Mouse (Mus musculus): ENCODE results near the gene Olfr433. TPM values are rescaled to one million over a fixed set of nuclear protein-coding genes. Genes with fewer than 3 reads are reported as not detected.
A peak's percentile ranks its signal among the peaks of the same experiment; 100 is the strongest.
"Not testable (repeated sequence)": the region's sequence is repeated elsewhere in the genome, so short reads cannot be mapped to it uniquely, and the experiment has no call there.

Olfr433 gene
- total RNA-seq (2021): not detected
- long read RNA-seq, experiment 1: 0 reads
- long read RNA-seq, experiment 2: 0 reads

DNA sequence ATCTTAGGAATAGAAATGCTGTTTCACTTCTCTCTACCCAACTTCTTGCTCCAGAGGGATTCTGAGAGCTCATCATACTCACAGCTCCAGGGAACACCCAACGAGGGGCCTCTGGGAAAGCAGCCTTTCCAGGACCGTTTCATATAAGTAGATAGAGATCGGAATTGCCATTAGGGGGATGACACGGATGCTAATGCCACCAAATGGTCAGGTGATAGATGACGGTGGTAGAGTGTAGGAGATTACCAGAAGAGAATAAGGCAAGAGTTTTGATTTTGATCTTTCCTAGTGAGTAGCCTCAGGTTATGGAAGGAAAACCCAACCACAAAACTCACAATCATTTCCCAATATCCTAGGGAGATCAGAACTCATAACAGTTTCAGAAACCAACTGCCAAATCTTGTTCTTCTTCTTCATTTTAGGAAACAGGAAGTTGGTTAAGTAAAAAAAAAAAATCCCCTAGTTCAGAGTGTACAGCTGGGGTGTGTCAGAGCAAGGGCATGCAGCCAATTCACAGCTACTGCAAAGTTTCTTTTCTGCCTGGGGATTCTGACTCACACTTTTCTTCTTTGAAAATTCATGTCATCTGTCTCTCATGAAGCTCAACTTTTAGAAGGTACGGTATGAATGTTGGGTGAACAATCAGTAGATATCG lies at the start of gene Olfr433:
Gene Olfr433, plus strand, starts transcription at position 183 of the 655 bp plus-strand sequence.
- peak; percentile 76 to 81 for DNase-seq
- intact Hi-C loops (cut with DNase I): no loop called here

DNA sequence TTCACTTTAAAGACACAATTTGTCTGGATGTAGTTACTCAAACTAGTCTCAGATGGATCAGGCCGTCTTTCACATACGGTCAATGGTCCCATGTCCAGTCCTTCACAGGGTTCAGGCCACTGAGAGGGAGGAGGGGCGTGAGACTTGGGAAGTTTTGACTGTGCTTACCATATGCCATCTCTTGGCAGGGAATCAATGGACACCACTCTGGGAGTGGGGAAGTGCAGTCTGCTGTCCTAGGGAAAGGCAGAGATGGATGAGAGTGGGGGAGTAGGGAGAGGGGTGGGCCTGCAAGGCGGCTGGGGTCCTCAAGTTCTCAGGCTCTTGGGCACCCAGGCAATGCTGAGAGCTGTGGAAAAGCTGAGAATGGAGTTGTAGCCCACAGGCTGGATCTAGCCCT lies 45.5 kb upstream of the Olfr433 start:
- intact Hi-C loops (cut with DNase I): no loop called here
- DNase-seq: no peak

DNA sequence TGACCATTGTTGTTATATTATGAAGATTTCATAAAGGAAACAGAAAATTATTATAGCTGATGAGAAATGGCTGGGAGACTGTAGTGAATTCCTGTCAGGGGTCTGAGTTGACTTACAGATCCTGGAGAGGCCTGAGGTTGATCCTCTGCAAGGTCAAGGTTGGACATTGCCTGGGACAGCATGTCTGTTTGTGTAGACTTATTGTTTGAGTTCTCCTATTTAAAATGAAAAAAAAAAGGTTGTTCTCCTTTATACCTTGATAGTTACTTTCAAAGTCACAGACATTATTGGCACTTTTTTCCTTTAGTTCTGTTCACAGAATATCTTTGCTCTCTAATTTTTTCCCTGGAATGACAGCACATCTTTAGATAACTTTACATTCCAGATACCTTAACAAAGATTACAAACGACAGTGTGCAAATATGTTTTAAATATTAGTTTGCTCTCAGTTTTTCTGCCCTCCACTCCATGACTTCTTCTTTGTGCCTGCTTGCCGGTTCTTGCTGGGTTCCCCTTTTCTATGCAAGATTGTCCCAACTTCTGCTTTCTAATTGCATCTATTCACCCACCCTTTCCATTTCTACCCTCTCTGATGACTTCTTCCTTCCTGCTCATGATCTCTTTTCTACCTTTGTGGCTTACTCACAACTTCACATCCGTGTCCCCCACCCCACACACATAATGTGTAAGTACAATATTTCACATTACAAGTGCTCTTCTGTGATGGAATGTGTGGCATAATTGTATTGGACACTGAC lies 36.0 kb upstream of the Olfr433 start:
- DNase-seq; intact Hi-C loops (cut with DNase I): not testable (repeated sequence)

DNA sequence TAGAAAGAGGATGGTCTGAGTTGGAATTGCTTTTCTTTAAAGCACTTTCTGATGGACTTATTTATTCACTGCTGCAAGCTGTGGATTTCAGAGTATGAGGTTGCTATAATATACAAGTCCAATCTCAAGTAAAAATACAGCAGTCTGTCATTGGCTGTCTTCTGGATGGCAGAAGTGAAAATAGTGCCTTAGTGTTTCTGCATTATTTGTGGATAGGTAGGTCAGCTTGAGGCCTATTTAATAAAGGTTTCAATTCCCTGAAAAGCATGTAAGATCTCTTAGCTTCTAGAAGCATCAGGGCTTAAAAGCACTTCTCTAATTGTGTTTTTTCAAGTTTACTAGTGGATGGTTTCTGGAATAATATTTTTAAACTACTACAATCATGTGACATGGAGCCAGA lies 33.5 kb upstream of the Olfr433 start:
- intact Hi-C loops (cut with DNase I); DNase-seq: not testable (repeated sequence)

DNA sequence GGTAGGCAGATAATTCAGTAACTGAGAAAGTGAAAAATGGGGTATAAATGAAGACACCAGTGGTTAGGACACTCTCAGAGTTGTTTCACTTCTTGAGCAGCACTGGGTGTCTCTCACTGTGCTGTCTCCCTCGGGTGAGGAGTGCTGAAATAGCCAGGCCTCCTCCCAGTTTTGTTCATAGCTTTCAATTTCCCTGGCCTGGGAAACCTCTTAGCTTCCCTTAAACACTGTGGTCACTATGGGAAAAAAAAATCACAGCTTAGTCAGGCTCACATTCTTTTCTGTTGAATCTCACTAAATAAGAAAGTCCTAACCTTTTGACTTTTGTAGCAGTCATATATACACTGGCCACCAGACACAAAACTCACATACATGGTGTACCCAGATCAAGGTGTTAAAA lies 8.8 kb upstream of the Olfr433 start, which contains the start of gene Ifi205:
Gene Ifi205, minus strand, starts transcription at position 113 of the 400 bp plus-strand sequence.
- no peak for DNase-seq
- intact Hi-C loops (cut with DNase I): no loop called here

DNA sequence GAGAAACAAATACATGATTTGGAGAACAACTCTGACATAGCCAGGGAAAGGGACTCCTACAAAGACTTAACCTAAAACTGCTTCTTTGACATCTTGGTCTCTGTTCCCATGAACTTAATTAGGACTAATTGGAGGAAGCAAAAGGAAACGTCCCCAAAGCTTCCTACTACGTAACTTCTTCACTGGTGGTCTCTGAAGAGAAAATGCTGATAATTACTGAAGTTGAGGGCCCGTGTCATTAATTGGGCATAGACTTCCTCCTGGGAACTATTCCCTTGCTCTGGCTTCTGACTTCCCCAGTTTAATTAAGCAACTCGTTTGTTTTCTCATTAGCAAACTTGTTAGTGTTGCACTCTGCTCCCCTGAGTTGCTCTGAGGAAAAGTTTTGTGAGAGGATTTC lies 4.7 kb upstream of the Olfr433 start:
- intact Hi-C loops (cut with DNase I): no loop called here
- DNase-seq: no peak

DNA sequence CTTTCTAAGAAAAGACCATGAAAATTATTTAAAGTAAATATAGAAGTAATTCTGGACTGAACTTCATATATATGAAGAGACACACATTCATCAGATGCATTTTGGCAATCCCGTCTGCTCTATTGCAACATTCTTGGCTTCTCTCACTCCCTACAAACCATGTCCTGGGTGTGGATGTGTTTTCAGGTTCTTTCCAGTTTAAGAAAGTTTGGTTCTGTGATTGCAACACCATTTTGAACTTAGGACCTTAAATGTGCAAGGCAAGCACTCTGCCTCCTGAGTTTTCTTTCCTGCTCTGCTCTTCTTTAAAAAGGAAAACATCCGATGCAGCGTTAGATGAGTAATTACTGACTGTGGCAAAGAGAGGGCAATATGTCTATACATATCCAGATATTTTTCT lies 2.0 kb upstream of the Olfr433 start:
- DNase-seq: no peak
- intact Hi-C loops (cut with DNase I): no loop called here

DNA sequence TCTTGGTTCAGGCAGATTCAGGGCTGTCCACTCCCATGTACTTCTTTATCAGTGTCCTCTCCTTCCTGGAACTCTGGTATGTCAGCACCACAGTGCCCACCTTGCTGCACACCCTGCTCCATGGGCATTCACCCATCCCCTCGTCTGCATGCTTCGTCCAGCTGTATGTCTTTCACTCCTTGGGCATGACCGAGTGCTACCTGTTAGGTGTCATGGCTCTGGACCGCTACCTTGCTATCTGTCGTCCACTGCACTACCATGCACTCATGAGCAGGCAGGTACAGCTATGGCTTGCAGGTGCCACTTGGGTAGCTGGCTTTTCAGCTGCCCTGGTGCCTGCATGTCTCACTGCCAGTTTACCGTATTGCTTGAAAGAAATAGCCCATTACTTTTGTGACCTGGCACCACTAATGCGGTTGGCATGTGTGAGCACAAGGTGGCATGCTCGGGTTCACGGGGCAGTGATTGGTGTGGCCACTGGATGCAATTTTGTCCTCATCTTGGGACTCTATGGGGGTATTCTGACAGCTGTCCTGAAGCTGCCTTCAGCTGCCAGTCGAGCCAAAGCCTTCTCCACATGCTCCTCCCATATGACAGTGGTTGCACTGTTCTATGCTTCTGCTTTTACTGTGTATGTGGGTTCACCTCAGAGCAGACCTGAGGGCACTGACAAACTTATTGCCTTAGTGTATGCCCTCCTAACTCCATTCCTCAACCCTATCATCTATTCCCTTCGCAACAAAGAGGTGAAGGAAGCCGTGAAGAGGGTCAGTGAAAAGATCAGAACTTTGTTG lies 1.8 kb downstream of the Olfr433 start:
- DNase-seq; intact Hi-C loops (cut with DNase I): not testable (repeated sequence)

DNA sequence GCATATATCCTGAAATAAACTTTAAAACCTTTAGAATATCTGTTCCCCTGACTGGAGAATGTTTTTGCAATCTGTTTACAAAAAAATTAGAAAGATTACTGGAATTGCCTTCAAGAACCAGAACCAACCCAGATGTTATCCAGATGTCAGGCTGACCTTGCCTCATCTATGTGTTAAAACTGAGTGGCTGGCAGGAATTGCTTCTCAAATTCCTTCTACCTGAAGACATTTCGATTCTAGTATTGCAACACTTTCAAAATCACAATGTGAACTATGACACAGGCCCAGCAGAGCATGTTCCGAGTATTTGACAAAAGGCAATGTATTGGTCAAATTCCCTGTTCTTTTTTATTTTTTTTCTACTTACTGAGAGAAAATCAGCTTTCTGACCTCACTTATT lies 3.9 kb downstream of the Olfr433 start:
- intact Hi-C loops (cut with DNase I): no loop called here
- no peak for DNase-seq

DNA sequence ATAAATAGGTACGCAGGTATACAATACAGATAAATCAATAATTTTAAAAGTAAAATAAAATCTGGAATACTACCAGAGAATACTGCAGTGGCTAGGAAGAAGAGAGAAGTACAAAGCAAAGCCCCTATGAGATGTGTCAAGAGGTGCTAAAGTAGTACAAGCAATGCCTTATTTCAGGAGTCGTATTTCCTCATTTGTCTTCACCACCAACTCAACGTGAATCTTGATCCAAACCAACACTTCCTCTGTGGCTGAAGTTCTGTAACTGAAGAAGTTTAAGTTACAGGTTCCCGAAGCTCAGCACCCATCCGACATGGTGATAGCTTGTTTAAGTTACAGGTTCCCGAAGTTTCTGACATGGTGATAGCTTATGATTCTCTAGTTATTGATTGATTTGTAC lies 7.7 kb downstream of the Olfr433 start:
- DNase-seq; intact Hi-C loops (cut with DNase I): not testable (repeated sequence)

DNA sequence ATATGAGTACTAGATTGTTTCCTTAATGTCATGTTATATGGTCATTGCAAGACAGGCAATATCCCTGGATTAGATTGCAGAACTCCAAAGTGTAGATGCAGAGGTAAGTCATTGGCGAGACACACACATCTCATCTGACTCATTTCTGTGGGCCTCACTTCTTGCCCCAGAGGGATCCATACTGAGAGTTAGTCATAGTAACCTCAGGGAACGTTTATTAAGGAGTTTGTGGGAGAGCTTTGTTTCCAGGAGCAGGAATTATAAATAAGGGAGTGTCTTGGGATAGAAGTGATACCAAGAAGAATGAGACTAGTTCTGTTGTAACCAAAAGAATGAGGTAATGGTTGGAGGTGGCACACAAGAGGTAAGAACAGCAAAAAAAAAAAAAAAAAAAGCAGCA lies 8.4 kb downstream of the Olfr433 start, which contains the start of gene Olfr432:
Gene Olfr432, plus strand, starts transcription at position 313 of the 400 bp plus-strand sequence.
- no peak for DNase-seq
- intact Hi-C loops (cut with DNase I): no loop called here

DNA sequence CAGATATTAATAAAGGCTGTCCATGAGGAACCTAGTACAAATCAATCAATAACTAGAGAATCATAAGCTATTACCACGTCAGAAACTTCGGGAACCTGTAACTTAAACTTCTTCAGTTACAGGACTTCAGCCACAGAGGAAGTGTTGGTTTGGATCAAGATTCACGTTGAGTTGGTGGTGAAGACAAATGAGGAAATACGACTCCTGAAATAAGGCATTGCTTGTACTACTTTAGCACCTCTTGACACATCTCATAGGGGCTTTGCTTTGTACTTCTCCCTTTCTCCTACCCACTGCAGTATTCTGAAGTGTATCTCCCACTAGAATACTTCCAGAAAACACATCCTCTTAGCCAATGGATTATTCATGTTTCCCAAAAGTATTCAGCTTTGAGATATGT lies 8.9 kb downstream of the Olfr433 start:
- DNase-seq; intact Hi-C loops (cut with DNase I): not testable (repeated sequence)

DNA sequence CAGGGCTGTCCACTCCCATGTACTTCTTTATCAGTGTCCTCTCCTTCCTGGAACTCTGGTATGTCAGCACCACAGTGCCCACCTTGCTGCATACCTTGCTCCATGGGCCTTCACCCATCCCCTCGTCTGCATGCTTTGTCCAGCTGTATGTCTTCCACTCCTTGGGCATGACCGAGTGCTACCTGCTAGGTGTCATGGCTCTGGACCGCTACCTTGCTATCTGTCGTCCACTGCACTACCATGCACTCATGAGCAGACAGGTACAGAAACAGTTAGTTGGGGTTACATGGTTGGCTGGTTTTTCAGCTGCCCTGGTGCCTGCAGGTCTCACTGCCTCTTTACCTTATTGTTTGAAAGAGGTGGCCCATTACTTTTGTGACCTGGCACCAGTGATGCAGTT lies 10.0 kb downstream of the Olfr433 start:
- intact Hi-C loops (cut with DNase I): no loop called here
- DNase-seq: no peak

DNA sequence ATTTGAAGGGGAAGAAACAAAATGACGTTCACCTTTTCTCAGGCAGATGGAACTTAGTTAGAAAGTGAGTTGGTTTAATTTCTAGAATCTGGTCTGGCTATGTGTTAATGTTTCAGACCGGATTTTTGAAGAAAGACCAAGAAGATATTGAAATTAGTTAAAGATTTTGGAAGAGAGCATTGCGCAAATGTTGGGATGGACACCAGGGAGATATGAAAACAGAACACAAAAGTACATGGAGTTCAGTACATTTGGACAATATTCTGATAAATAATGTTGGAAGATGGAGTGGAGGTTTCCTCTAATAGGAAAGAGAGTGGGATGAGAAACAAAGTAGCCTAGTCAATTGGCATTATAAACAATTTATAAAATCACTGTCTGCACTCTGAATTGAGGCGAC lies 11.0 kb downstream of the Olfr433 start:
- no peak for DNase-seq
- intact Hi-C loops (cut with DNase I): no loop called here

DNA sequence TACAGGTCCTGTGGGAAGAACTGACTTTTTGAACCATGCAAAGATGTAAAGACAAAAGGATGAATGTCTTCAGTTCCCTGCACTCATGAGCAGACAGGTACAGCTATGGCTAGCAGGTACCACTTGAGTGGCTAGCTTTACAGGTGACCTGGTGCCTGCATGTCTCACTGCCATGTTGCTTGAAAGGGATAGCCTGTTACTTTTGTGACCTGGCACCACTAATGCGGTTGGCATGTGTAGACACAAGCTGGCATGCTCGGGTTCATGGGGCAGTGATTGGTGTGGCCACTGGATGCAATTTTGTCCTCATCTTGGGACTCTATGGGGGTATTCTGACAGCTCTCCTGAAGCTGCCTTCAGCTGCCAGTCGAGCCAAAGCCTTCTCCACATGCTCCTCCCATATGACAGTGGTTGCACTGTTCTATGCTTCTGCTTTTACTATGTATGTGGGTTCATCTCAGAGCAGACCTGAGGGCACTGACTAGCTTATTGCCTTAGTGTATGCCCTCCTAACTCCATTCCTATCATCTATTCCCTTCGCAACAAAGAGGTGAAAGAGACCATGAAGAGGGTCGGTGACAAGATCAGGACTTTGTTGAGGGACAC lies 11.5 kb downstream of the Olfr433 start:
- no peak for DNase-seq
- intact Hi-C loops (cut with DNase I): no loop called here

DNA sequence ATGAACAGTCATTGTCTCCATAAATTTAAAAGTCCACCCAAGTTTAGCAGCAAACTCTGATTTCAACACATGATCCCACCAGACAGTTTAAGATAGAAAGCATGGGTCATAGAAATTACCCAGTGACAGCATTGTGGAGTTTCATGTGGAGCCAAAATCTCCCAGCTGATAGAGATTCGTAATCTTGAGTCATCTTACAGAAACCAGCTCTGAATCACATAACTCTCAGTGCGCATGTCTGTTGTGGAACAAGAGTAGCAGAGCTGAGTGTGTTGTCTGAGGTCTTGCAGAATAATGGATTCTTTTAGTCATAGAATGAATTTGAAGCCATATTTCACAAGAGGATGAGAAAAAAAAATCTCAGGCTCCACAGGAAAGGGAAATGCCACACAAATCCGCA lies 12.5 kb downstream of the Olfr433 start:
- no peak for DNase-seq
- intact Hi-C loops (cut with DNase I): no loop called here

DNA sequence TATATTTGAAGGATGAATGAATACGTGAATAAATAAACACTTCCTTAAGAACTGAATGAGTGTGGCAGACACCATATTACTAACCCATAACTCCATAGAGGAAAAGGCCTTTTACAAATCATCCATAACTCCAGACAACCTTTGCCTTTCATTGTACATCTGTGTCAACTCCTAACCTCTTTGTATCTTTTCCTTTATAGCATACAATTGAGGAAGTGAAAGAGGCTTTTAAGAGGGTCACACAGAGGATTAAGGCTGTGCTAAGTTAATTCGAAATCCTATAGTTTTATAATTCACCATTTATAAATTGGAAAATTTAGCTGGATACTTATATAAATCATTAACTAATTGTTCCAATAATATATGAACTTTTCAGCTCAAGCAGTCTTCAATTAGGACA lies 14.7 kb downstream of the Olfr433 start:
- no peak for DNase-seq
- intact Hi-C loops (cut with DNase I): no loop called here

DNA sequence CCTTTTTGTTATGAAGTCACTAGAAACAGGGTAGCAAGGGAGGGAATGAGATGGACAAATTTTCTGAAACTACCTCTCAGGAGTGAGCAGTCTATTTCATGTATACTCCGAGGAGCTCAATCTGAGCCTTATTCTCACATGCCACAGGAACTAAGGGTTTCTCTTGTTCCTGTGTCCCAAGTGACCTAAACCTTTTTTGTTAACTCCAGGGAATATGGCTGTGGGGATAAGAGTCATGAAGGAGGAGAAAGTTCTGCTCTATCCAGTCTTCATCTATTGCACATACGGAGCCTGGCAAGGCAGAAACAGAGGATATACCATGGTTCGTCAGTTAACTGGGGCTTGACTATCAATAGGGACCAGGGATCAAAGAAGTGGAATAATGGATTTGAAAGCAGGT lies 25.8 kb downstream of the Olfr433 start, which contains the start of gene Olfr430:
Gene Olfr430, plus strand, starts transcription at position 301 of the 400 bp plus-strand sequence.
- intact Hi-C loops (cut with DNase I): no loop called here
- no peak for DNase-seq

DNA sequence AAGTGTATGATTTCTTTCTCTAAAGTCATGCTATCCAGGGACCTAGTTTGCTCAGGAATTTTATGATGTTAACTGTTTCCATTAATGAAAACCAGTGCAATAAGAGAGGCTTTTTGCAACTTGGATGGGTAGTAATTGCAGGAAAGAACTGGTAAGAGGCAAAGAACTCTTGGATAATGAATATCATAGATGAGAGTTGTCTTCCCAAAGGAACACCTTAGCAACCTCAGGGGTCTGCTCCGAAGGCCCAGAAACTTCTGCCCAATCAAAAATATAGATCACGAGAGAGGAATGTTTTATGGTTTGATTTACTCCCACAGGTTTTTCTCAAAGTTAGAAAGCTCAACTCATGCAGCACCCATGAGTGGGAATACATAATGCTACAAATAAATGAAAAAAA lies 43.5 kb downstream of the Olfr433 start, which contains the start of gene Olfr429:
Gene Olfr429, plus strand, starts transcription at position 301 of the 400 bp plus-strand sequence.
- DNase-seq: no peak
- intact Hi-C loops (cut with DNase I): no loop called here
